Mouse (Mus musculus) gastrocnemius, postnatal 36 days (tissue): ENCODE measurements at regions not wholly inside any gene's neighbourhood (a gene's known extent, or its start where the extent isn't known, plus 50 kb on each side); places are given as distances from the start of the nearest gene placed in this dataset.
A peak's percentile ranks its signal among the peaks of the same experiment; 100 is the strongest.

Experiments
- DNase-seq, 2 experiments: peaks; one replicate each; pipeline ENCODE4 v3.0.0; 2022
- intact Hi-C: fragments of 180-260 bp; cut with DNase I; formaldehyde crosslinking; loops from one replicate; pipeline ENCODE4 v1.15.1; 2025

GRCm38 (mm10) chr13:10741391-10741790 is 380.7 kb upstream of the Chrm3 start:
- intact Hi-C loops, result no loop called here
- no peak for DNase-seq

GRCm38 (mm10) chr13:10725745-10726171 is 365.1 kb upstream of the Chrm3 start:
- no peak for DNase-seq
- intact Hi-C loops, result no loop called here

- no peak for DNase-seq
- intact Hi-C loops, result no loop called here
Measured at GRCm38 (mm10) chr13:10725335-10725734, 364.7 kb upstream of the Chrm3 start.

GRCm38 (mm10) chr13:10720639-10721038 is 360.0 kb upstream of the Chrm3 start:
- no peak for DNase-seq

GRCm38 (mm10) chr13:10711451-10711850 is 350.8 kb upstream of the Chrm3 start:
- DNase-seq, result no peak
- intact Hi-C loops, result no loop called here

More at GRCm38 (mm10) chr13:10720639-10721038, 360.0 kb upstream of the Chrm3 start:
- intact Hi-C loops, result no loop called here

GRCm38 (mm10) chr13:10710909-10711308 is 350.3 kb upstream of the Chrm3 start:
- intact Hi-C loops, result no loop called here

GRCm38 (mm10) chr13:10697146-10697545 is 336.5 kb upstream of the Chrm3 start:
- intact Hi-C loops, result no loop called here
- no peak for DNase-seq

More at GRCm38 (mm10) chr13:10710909-10711308, 350.3 kb upstream of the Chrm3 start:
- DNase-seq, result no peak

- intact Hi-C loops, result no loop called here
- peak; percentile 87 to 91 for DNase-seq
Measured at GRCm38 (mm10) chr13:10696181-10696977, 335.7 kb upstream of the Chrm3 start.

GRCm38 (mm10) chr13:10691307-10691706 is 330.7 kb upstream of the Chrm3 start:
- intact Hi-C loops, result no loop called here
- DNase-seq, result no peak

- intact Hi-C loops, result no loop called here
- no peak for DNase-seq
Measured at GRCm38 (mm10) chr13:10687379-10687778, 326.7 kb upstream of the Chrm3 start.

GRCm38 (mm10) chr13:10654086-10654422 is 293.4 kb upstream of the Chrm3 start:
- intact Hi-C loops, result no loop called here
- peak in 1 of 2 experiments; percentile 15 for DNase-seq

- intact Hi-C loops, result no loop called here
- peak; percentile 57 to 62 for DNase-seq
Measured at GRCm38 (mm10) chr13:10653376-10654085, 292.9 kb upstream of the Chrm3 start.

GRCm38 (mm10) chr13:10636859-10637258 is 276.2 kb upstream of the Chrm3 start:
- intact Hi-C loops, result no loop called here
- DNase-seq, result no peak

- no peak for DNase-seq
- intact Hi-C loops, result no loop called here
Measured at GRCm38 (mm10) chr13:10630467-10630866, 269.8 kb upstream of the Chrm3 start.

- intact Hi-C loops, result no loop called here
- DNase-seq, result no peak
Measured at GRCm38 (mm10) chr13:10619661-10620060, 259.0 kb upstream of the Chrm3 start.

- no peak for DNase-seq
- intact Hi-C loops, result no loop called here
Measured at GRCm38 (mm10) chr13:10618421-10618954, 257.8 kb upstream of the Chrm3 start.

- DNase-seq, result no peak
- intact Hi-C loops, result no loop called here
Measured at GRCm38 (mm10) chr13:10574951-10575350, 214.3 kb upstream of the Chrm3 start.

GRCm38 (mm10) chr13:10566825-10567224 is 206.2 kb upstream of the Chrm3 start:
- intact Hi-C loops, result no loop called here
- no peak for DNase-seq

- intact Hi-C loops, result no loop called here
- no peak for DNase-seq
Measured at GRCm38 (mm10) chr13:10557559-10557958, 196.9 kb upstream of the Chrm3 start.

GRCm38 (mm10) chr13:10554595-10554994 is 193.9 kb upstream of the Chrm3 start:
- no peak for DNase-seq
- intact Hi-C loops, result no loop called here

GRCm38 (mm10) chr13:10542723-10543122 is 182.1 kb upstream of the Chrm3 start:
- intact Hi-C loops, result no loop called here
- DNase-seq, result no peak
